Comparison of ENCODE assay signal across 8 mouse cellular contexts in the genomic region with DNA sequence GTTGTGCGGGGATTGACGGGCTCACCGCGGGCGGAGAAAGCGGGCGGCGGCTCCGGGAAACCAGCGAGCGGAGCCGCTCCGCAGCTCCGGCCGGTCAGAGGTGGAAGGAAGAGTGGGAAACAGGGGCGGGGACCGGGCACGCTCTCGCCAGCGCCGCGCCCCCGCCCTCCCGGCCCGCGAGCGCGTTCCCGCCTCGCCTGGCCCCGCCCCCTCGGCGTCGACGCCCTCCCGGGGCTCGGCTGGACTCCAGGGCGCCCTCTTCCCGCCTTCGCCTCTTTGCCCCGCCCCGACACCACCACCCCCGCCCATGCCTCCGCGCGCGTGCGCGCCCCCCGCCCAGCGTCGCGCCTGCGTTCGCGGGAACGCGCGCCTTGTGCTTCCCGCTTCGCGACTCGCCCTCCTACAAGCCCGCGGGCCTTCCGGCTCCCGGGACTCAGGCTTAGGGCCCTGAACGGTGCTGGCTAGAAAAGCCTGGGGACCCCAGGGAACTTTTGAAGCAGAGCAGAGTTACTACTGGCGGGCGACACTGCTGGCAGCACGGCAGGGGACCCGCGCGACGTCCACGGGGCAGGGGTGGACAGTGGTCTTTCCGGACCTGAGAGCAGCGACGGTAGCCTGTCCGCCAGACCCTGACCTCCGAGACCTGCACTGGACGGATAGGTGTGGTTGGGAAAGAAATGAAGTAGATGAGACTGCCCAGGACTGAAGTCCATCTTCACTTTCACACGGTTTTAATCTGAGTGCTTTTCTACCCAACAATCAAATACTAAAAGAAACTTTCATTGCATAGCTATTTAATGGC. TPM values are rescaled to one million over a fixed set of nuclear protein-coding genes. Genes with fewer than 3 reads are reported as not detected.
A peak's percentile ranks its signal among the peaks of the same experiment; 100 is the strongest.
DNase-seq lines count a peak whose midpoint lies in the region; ATAC-seq lines count a peak whose summit lies in the region.

A gene (minus strand): TSS at position 190 of the 802 bp plus-strand sequence.

- WGBS in heart, embryonic 14.5 days = under 1% methylated on average over 81 of the region's 83 CpGs
- WGBS in liver, embryonic 13.5 days (ENCODE audit: insufficient replicate concordance) = under 1% methylated on average over 62 of the region's 83 CpGs
- under 1% methylated on average over 70 of the region's 83 CpGs for WGBS in stomach, embryonic 16.5 days

- H3K4me2 ChIP-seq in heart, embryonic 14.5 days (ENCODE audit: low read length) = peak within 1 kb of the TSS; percentile 93
- H3K4me2 ChIP-seq in liver, embryonic 13.5 days = peak within 1 kb of the TSS; percentile 90
- peak within 1 kb of the TSS; percentile 92 for H3K4me2 ChIP-seq in stomach, embryonic 16.5 days (ENCODE audit: low read depth, low read length)

- H3K27ac ChIP-seq in heart, embryonic 14.5 days (replicated peaks in 1 of 2; ENCODE audit: control insufficient read depth in 1 of 2, insufficient read depth in 1 of 2, low read depth in 2 of 2, low read length in 2 of 2) = peak within 1 kb of the TSS; percentile 93 to 97
- peak within 1 kb of the TSS; percentile 100 for H3K27ac ChIP-seq in liver, embryonic 13.5 days
- peak within 1 kb of the TSS; percentile 99 for H3K27ac ChIP-seq in stomach, embryonic 16.5 days (ENCODE audit: low read length)

- H3K4me1 ChIP-seq in heart, embryonic 14.5 days (ENCODE audit: control insufficient read depth in 2 of 2, insufficient read depth in 2 of 2, low read length in 2 of 2) = peaks cover 0 to 25% of the 10 kb centered on the region in 2 experiments; a peak in 2 of 4 replicates
- H3K4me1 ChIP-seq in liver, embryonic 13.5 days (replicated peaks) = peaks cover 56% of the 10 kb centered on the region
- H3K4me1 ChIP-seq in stomach, embryonic 16.5 days (ENCODE audit: control insufficient read depth, insufficient read depth, low read length) = peaks cover 16% of the 10 kb centered on the region

- peak within 1 kb of the TSS; percentile 71 to 95 for H3K4me3 ChIP-seq in heart, embryonic 14.5 days (ENCODE audit: control insufficient read depth in 1 of 2, insufficient read depth in 1 of 2, low read depth in 1 of 2, low read length in 2 of 2)
- H3K4me3 ChIP-seq in liver, embryonic 13.5 days (replicated peaks) = peak within 1 kb of the TSS; percentile 97
- H3K4me3 ChIP-seq in stomach, embryonic 16.5 days (replicated peaks; ENCODE audit: low read length) = peak within 1 kb of the TSS; percentile 94

- H3K9ac ChIP-seq in heart, embryonic 14.5 days (ENCODE audit: low read length) = peak within 1 kb of the TSS; percentile 91
- H3K9ac ChIP-seq in liver, embryonic 13.5 days = peak within 1 kb of the TSS; percentile 100
- H3K9ac ChIP-seq in stomach, embryonic 16.5 days (ENCODE audit: low read length) = peak within 1 kb of the TSS; percentile 98

- H3K27me3 ChIP-seq in heart, embryonic 14.5 days (ENCODE audit: control insufficient read depth, insufficient read depth, low read length) = no peaks in the 10 kb centered on the region
- no peaks in the 10 kb centered on the region for H3K27me3 ChIP-seq in liver, embryonic 13.5 days
- no peaks in the 10 kb centered on the region for H3K27me3 ChIP-seq in stomach, embryonic 16.5 days (ENCODE audit: control insufficient read depth, insufficient read depth, low read length)

- no peaks in the 10 kb centered on the region for H3K9me3 ChIP-seq in heart, embryonic 14.5 days (ENCODE audit: control insufficient read depth, low read length)
- H3K9me3 ChIP-seq in liver, embryonic 13.5 days (replicated peaks) = no peaks in the 10 kb centered on the region
- H3K9me3 ChIP-seq in stomach, embryonic 16.5 days (replicated peaks; ENCODE audit: control insufficient read depth, low read length) = no peaks in the 10 kb centered on the region

- peak; percentile 55 for ATAC-seq in CD4-positive, CD25-positive, alpha-beta regulatory T cell, adult 4 months
- peak; percentile 94 for ATAC-seq in heart, embryonic 14.5 days (ENCODE audit: insufficient number of reproducible peaks, insufficient read depth, low FRiP score, low read depth)
- peak; percentile 90 for ATAC-seq in liver, embryonic 13.5 days (ENCODE audit: low read depth)
- ATAC-seq in stomach, embryonic 16.5 days (ENCODE audit: insufficient read depth, low FRiP score) = peak; percentile 96

- peak; percentile 91 for DNase-seq in c-Kit-negative CD71-positive TER-119-positive erythroid progenitor cells, embryonic 14.5 days (ENCODE audit: low read depth, low spot score)
- DNase-seq in fibroblast of lung, adult 2 months (ENCODE audit: low read depth) = peak; percentile 53
- peak; percentile 97 for DNase-seq in kidney, postnatal 14 days
- peak; percentile 86 for DNase-seq in liver, embryonic 13.5 days
- peak; percentile 94 for DNase-seq in neural tube, embryonic 10.5 days (ENCODE audit: extremely low spot score, low spot score)

- no peaks in the 10 kb centered on the region for H3K36me3 ChIP-seq in heart, embryonic 14.5 days (ENCODE audit: control insufficient read depth, insufficient read depth, low read length)
- H3K36me3 ChIP-seq in liver, embryonic 13.5 days = no peaks in the 10 kb centered on the region
- no peaks in the 10 kb centered on the region for H3K36me3 ChIP-seq in stomach, embryonic 16.5 days (ENCODE audit: control insufficient read depth, insufficient read depth, low read length)

RNA-seq across cellular contexts. Expression of the gene that starts here (rescaled TPM):
- polyA plus RNA-seq in CD4-positive, CD25-positive, alpha-beta regulatory T cell, adult 4 months (2017; shearing (Covaris generic)) = 10 to 100 TPM; 86.1 to 97.5 TPM
- polyA plus RNA-seq in heart, embryonic 14.5 days (2014; fragmentation: Nextera tagmentation; extraction: Ambion mirVana) = 37.7 and 38.1 TPM in 2 replicates
- 44.2 and 60.6 TPM in 2 replicates for polyA plus RNA-seq in liver, embryonic 13.5 days (2015; fragmentation: Nextera tagmentation; extraction: Ambion mirVana)
- 54.4 and 60.5 TPM in 2 replicates for polyA plus RNA-seq in stomach, embryonic 16.5 days (2015; fragmentation: Nextera tagmentation; extraction: Ambion mirVana)

Comparison
In these comparisons a context has a peak if more than half of its experiments do, and no peak if none do; other contexts are left out.
1. Peak in every context shown above with its lines: DNase-seq, ATAC-seq, H3K4me3 ChIP-seq and H3K27ac ChIP-seq.